Mouse (Mus musculus) monocyte, adult 5-6 weeks (primary cell): ENCODE results near the gene Pcsk4. TPM values are rescaled to one million over a fixed set of nuclear protein-coding genes. Genes with fewer than 3 reads are reported as not detected.

Experiments
- ATAC-seq: fragments of 153-309, 156-312 bp; replicated peaks from 2 replicates; pipeline ENCODE4 v1.8.0; 2017; ENCODE audit warnings: mild to moderate bottlenecking; ENCODE audit not compliant: low TSS enrichment, insufficient number of reproducible peaks, severe bottlenecking, poor library complexity, low FRiP score
- total RNA-seq: library from RNA; stranded (forward); fragments of 200-1000, 200-491, 200-594 nt; gene quantifications from 3 replicates; pipeline ENCODE4 v1.2.3, GENCODE M21; 2017

Gene Pcsk4
- 0.57 TPM in 1 of 3 replicates, not detected in the others for total RNA-seq

GRCm38 (mm10) chr10:80329273-80330081 is at the start of gene Pcsk4, which contains the start of gene Reep6:
Pcsk4 (minus strand) TSS chr10:80329498.
Reep6 (plus strand) TSS chr10:80329953.
- ATAC-seq, result peak; percentile 90

GRCm38 (mm10) chr10:80377716-80378115 is 48.4 kb upstream of the Pcsk4 start:
- no peak for ATAC-seq

GRCm38 (mm10) chr10:80376160-80376559 is 46.9 kb upstream of the Pcsk4 start:
- peak; percentile 96 for ATAC-seq

- no peak for ATAC-seq
These were observed 44.8 kb upstream of the Pcsk4 start for GRCm38 (mm10) chr10:80374063-80374462.

- no peak for ATAC-seq
These were observed 43.4 kb upstream of the Pcsk4 start for GRCm38 (mm10) chr10:80372706-80373105.

GRCm38 (mm10) chr10:80371983-80372382 is 42.7 kb upstream of the Pcsk4 start:
- no peak for ATAC-seq

GRCm38 (mm10) chr10:80371411-80371966 is 42.2 kb upstream of the Pcsk4 start:
- ATAC-seq, result no peak

GRCm38 (mm10) chr10:80369995-80370747 is 40.9 kb upstream of the Pcsk4 start:
- ATAC-seq, result no peak

GRCm38 (mm10) chr10:80368392-80368791 is 39.1 kb upstream of the Pcsk4 start:
- ATAC-seq, result no peak

- ATAC-seq, result no peak
These were observed 38.7 kb upstream of the Pcsk4 start for GRCm38 (mm10) chr10:80367954-80368353.

GRCm38 (mm10) chr10:80365736-80366135 is 36.4 kb upstream of the Pcsk4 start:
- no peak for ATAC-seq

GRCm38 (mm10) chr10:80363734-80364133 is 34.4 kb upstream of the Pcsk4 start:
- ATAC-seq, result no peak

- no peak for ATAC-seq
These were observed 28.8 kb upstream of the Pcsk4 start for GRCm38 (mm10) chr10:80357994-80358639.

GRCm38 (mm10) chr10:80357336-80357735 is 28.0 kb upstream of the Pcsk4 start:
- no peak for ATAC-seq

- ATAC-seq, result no peak
These were observed 27.4 kb upstream of the Pcsk4 start for GRCm38 (mm10) chr10:80356737-80357136.

GRCm38 (mm10) chr10:80356001-80356682 is 26.8 kb upstream of the Pcsk4 start, which contains the start of gene Plk5:
Plk5 (plus strand) TSS chr10:80356459.
- ATAC-seq, result no peak

- ATAC-seq, result no peak
These were observed 26.1 kb upstream of the Pcsk4 start for GRCm38 (mm10) chr10:80355431-80355830.

GRCm38 (mm10) chr10:80352727-80353126 is 23.4 kb upstream of the Pcsk4 start:
- ATAC-seq, result no peak
